9 mouse cellular contexts compared by ENCODE assay signal in genomic region chr11:57434153-57434552, GRCm38 (mm10).
DNase-seq lines count a peak whose midpoint lies in the region; ATAC-seq lines count a peak whose summit lies in the region.
"Had no signal": no experiment of that assay in that cellular context is flagged by ENCODE, and none has a peak within 500 bp of the region (broad histone marks: within the 10 kb centered on the region; RNA-seq: fewer than 3 reads in every experiment).

No protein-coding gene starts in this region.

- H3K27me3 ChIP-seq in heart, embryonic 11.5 days (ENCODE audit: control insufficient read depth, insufficient read depth, low read length): no peaks in the 10 kb centered on the region
- H3K27me3 ChIP-seq in forebrain, embryonic 15.5 days: no peaks in the 10 kb centered on the region
- H3K27me3 ChIP-seq: liver, embryonic 13.5 days had no signal

- no peaks in the 10 kb centered on the region for H3K4me1 ChIP-seq in heart, embryonic 11.5 days (ENCODE audit: control insufficient read depth, insufficient read depth, low read length)
- no peaks in the 10 kb centered on the region for H3K4me1 ChIP-seq in forebrain, embryonic 15.5 days
- H3K4me1 ChIP-seq: liver, embryonic 13.5 days had no signal

- intact Hi-C loops in heart, postnatal 10 days (cut with DNase I): no loop called here

- no peaks in the 10 kb centered on the region for H3K9me3 ChIP-seq in heart, embryonic 11.5 days (replicated peaks; ENCODE audit: control insufficient read depth, low read length)
- no peaks in the 10 kb centered on the region for H3K9me3 ChIP-seq in forebrain, embryonic 15.5 days
- H3K9me3 ChIP-seq: liver, embryonic 13.5 days had no signal

- DNase-seq in heart, postnatal 10 days: peak; percentile 64 to 81
- peak; percentile 38 for DNase-seq in urinary bladder, postnatal 14 days (ENCODE audit: low spot score)
- DNase-seq in urinary bladder, postnatal 25 days (ENCODE audit: low spot score): no peak
- DNase-seq in kidney, postnatal 4 days: peak; percentile 65 to 72
- DNase-seq in thymus, postnatal 36 days: no peak
- no peak for DNase-seq in layer of hippocampus, adult 9-10 months (ENCODE audit: low spot score)
- DNase-seq: liver, embryonic 13.5 days had no signal

- WGBS in heart, embryonic 11.5 days (ENCODE audit: insufficient replicate concordance): 4% methylated on average over 1 of the region's 1 CpGs
- 11% methylated on average over 1 of the region's 1 CpGs for WGBS in forebrain, embryonic 15.5 days

- ATAC-seq in heart, embryonic 11.5 days (replicated peaks; ENCODE audit: insufficient number of reproducible peaks, low FRiP score, low TSS enrichment): no peak
- ATAC-seq in forebrain, embryonic 15.5 days (replicated peaks): no peak

- H3K4me3 ChIP-seq in heart, embryonic 11.5 days (ENCODE audit: low read depth, low read length): no peak overlapping the region
- no peak overlapping the region for H3K4me3 ChIP-seq in forebrain, embryonic 15.5 days
- H3K4me3 ChIP-seq: liver, embryonic 13.5 days had no signal

- H3K9ac ChIP-seq in heart, embryonic 11.5 days (ENCODE audit: low read depth, low read length): no peak overlapping the region
- no peak overlapping the region for H3K9ac ChIP-seq in forebrain, embryonic 15.5 days (replicated peaks)
- H3K9ac ChIP-seq: liver, embryonic 13.5 days had no signal

- H3K4me2 ChIP-seq in heart, embryonic 11.5 days: no peak overlapping the region
- H3K4me2 ChIP-seq in forebrain, embryonic 15.5 days (replicated peaks): no peak overlapping the region
- H3K4me2 ChIP-seq: liver, embryonic 13.5 days had no signal

- H3K27ac ChIP-seq in heart, embryonic 11.5 days (ENCODE audit: low read depth, low read length): no peak overlapping the region
- H3K27ac ChIP-seq in forebrain, embryonic 15.5 days (replicated peaks): no peak overlapping the region
- H3K27ac ChIP-seq: liver, embryonic 13.5 days had no signal

- no peaks in the 10 kb centered on the region for H3K36me3 ChIP-seq in heart, embryonic 11.5 days (ENCODE audit: control insufficient read depth, insufficient read depth, low read length)
- no peaks in the 10 kb centered on the region for H3K36me3 ChIP-seq in forebrain, embryonic 15.5 days
- H3K36me3 ChIP-seq: liver, embryonic 13.5 days had no signal

Comparison
In these comparisons a context has a peak if more than half of its experiments do, and no peak if none do; other contexts are left out.
1. DNase-seq: peak in heart, postnatal 10 days (2 of 2), urinary bladder, postnatal 14 days (single experiment) and kidney, postnatal 4 days (2 of 2); none in urinary bladder, postnatal 25 days (single experiment), thymus, postnatal 36 days (0 of 2) and layer of hippocampus, adult 9-10 months (single experiment).